Mouse (Mus musculus) spleen, adult 2 months (tissue): ENCODE results near the gene Tgfb1i1.

Experiments
- CTCF ChIP-seq: fragments of 200-500 bp; IDR thresholded peaks from 2 replicates; pipeline ENCODE4 v1.5.1; 2011; ENCODE audit warnings: mild to moderate bottlenecking, inconsistent platforms; ENCODE audit not compliant: insufficient read depth, insufficient read length, insufficient replicate concordance; ENCODE audit errors: extremely low read depth
- POLR2A ChIP-seq: fragments of 200-500 bp; IDR thresholded peaks from 2 replicates; pipeline ENCODE4 v1.6.1; 2011; ENCODE audit warnings: low read depth, low read length, inconsistent platforms

DNA sequence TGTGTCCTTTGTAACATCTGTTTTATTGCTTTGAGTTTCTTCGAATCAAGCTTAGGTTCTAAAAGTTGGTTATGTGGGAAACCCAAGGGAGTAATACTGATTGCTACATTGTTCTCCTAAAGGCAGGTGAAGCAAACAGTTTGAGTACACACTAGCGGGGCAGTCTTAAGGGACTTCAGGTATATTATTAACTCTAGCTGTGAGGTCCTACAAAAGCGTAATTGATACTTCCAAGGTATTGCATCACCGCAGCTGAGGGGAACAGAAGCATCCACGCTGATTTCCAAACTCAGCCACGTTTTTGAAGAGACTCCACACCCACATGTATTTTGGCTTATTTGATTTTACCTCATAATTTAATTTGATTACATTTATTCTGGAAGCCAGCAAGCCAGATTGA is 57.6 kb downstream of the Tgfb1i1 start:
- no peak for TF ChIP-seq CTCF
- no peak for TF ChIP-seq POLR2A
